Mouse (Mus musculus) cerebellum, adult 2 months (tissue): ENCODE results near the gene Cars2. TPM values are rescaled to one million over a fixed set of nuclear protein-coding genes. Genes with fewer than 3 reads are reported as not detected.
"Not testable (repeated sequence)": the region's sequence is repeated elsewhere in the genome, so short reads cannot be mapped to it uniquely, and the experiment has no call there.

Experiments
- DNase-seq, 2 experiments: peaks; one replicate each; pipeline ENCODE4 v3.0.0; 2021
- H3K27ac ChIP-seq: fragments of 200-500 bp; 2 replicates; pipeline ENCODE4 v1.5.1; 2012; ENCODE audit warnings: low read length, control low read depth, inconsistent platforms; ENCODE audit not compliant: insufficient read depth
- H3K27me3 ChIP-seq: fragments of 200-500 bp; 2 replicates; pipeline ENCODE4 v1.6.1; 2012; ENCODE audit warnings: inconsistent platforms, mild to moderate bottlenecking, low read length, moderate library complexity; ENCODE audit not compliant: control insufficient read depth, insufficient read depth
- H3K4me1 ChIP-seq: fragments of 200-500 bp; 2 replicates; pipeline ENCODE4 v1.6.1; 2011; ENCODE audit warnings: low read length; ENCODE audit not compliant: control insufficient read depth, insufficient read depth
- H3K4me3 ChIP-seq: fragments of 200-500 bp; replicated peaks from 2 replicates; pipeline ENCODE3; 2011; ENCODE audit warnings: mild to moderate bottlenecking, low read depth, low read length, control low read depth; ENCODE audit not compliant: insufficient read depth
- CTCF ChIP-seq: fragments of 200-500 bp; IDR thresholded peaks from 2 replicates; pipeline ENCODE4 v1.5.1; 2011; ENCODE audit warnings: low read depth, mild to moderate bottlenecking, control low read depth, low read length, moderate library complexity, borderline replicate concordance; ENCODE audit not compliant: insufficient read depth
- POLR2A ChIP-seq: fragments of 200-500 bp; IDR thresholded peaks from 2 replicates; pipeline ENCODE4 v1.6.1; 2011; ENCODE audit warnings: low read length, control low read depth, borderline replicate concordance; ENCODE audit not compliant: insufficient read depth
- WGBS: fragments of 180-500 bp; shearing (Covaris S2); methylation state at CpG from one replicate; pipeline ENCODE4 v1.1.7; 2018; 5-methylcytosine and 5-hydroxymethylcytosine counted together
- polyA plus RNA-seq: library from polyadenylated mRNA; depleted of rRNA; stranded (reverse); fragments of >200 nt; gene quantifications from 2 replicates; pipeline ENCODE4 v1.2.3, GENCODE M21; 2012; rRNA removed

Cars2 gene
- polyA plus RNA-seq, 1 experiment, result 27.4 TPM

DNA sequence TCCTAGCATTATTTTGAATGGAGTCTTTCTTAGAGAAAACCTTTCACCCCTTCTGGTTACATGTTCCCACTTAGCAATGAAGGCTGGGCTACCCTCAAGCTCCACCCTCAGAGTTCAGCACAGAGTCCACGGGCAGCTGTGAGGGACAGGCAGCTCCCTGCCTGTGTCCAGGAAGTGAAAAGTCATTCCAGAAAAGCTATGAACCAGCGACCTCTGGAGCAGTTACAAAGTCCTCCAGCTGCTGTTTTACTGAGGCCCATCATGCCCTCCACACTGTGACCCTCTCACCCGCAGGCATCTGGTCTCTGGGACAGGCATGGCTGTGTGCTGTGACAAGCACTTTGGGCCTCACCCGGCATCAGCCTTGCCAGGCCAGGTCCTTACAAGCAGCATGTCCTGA lies 77.5 kb downstream of the Cars2 start:
- TF ChIP-seq CTCF (no peak), POLR2A (no peak)
- Histone ChIP-seq H3K4me3 (no peak overlapping the region), H3K27ac (no peak overlapping the region), H3K4me1 (no peaks in the 10 kb centered on the region; the same call in 1 of the 2 replicates), H3K27me3 (no peaks in the 10 kb centered on the region)
- no peak for DNase-seq
- 47% methylated on average over 4 of the region's 4 CpGs for WGBS

DNA sequence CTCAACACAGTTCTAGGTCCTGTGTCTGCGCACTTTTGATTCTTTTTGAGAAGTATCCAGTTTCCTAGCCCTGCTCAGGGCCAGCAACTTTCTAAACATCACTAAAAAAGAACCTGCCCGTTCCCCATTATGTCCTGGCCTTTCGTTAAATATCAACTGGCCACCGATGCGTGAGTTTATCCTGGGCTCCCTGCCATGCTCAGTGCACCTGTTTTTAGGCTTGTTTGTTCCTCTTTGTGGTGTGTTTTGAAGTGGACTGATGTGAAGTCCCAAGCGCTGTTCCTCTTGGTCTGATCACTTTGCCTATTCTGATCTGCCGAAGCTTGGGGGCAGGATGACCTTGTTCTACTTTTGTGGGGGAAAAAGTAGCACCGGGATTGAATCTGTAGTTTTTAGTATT lies 79.3 kb downstream of the Cars2 start:
- WGBS, result 28% methylated on average over 8 of the region's 8 CpGs
- H3K4me1 ChIP-seq, result no peaks in the 10 kb centered on the region; the same call in 1 of the 2 replicates
- DNase-seq, result no peak
- no peak overlapping the region for H3K4me3 ChIP-seq
- TF ChIP-seq CTCF (no peak), POLR2A (no peak)
- H3K27me3 ChIP-seq, result no peaks in the 10 kb centered on the region
- no peak overlapping the region for H3K27ac ChIP-seq

DNA sequence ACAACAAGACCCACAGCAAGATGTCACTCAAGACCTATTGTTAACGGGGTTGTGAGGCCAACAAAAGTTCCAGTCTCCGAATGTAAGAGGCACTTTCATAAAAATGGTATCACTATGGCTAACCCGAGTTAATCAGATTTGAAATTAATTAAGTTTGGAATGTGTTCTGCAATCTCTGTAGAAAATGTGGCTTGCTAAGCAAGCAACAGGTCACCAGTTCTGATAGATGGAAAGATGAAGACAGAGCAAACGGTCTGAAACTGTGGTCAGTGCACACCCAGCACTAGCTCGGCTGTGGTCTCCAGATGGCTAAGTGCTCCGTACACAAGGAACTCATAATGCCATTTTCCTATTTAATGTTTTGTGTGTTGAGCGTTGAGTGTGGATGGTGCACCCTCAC lies 79.9 kb downstream of the Cars2 start:
- Histone ChIP-seq H3K27me3 (no peaks in the 10 kb centered on the region), H3K4me3 (no peak overlapping the region), H3K4me1 (no peaks in the 10 kb centered on the region; the same call in 1 of the 2 replicates), H3K27ac (no peak overlapping the region)
- DNase-seq, result no peak
- WGBS, result 73% methylated on average over 7 of the region's 7 CpGs
- TF ChIP-seq POLR2A, result no peak
- TF ChIP-seq CTCF, result no peak

DNA sequence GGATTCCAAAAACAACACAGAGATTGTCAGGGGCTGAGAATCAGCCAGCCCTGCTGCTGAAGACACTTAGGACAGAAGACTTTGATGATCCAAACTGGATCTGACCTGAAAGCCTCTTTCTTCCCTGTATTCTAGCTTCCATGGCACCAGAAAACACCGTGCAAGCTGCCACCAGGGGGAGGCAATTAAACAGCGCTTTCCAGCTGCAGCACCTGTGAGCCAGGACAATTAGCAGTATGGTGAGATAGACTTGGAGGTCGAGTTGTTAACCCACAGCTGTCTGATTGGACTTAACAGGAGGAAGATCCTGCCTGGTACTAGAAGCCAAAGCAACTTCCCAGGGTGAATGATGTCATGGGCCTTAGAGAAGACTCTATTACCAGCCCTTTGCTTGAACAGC lies 81.5 kb downstream of the Cars2 start:
- DNase-seq, result no peak
- H3K4me3 ChIP-seq, result no peak overlapping the region
- H3K27ac ChIP-seq, result no peak overlapping the region
- no peaks in the 10 kb centered on the region for H3K27me3 ChIP-seq
- WGBS, result 19% methylated on average over 3 of the region's 3 CpGs
- no peaks in the 10 kb centered on the region; the same call in 1 of the 2 replicates for H3K4me1 ChIP-seq
- 0 out of 2 replicates have a peak, but pooled peaks have one; percentile 11 for TF ChIP-seq CTCF
- TF ChIP-seq POLR2A, result no peak

DNA sequence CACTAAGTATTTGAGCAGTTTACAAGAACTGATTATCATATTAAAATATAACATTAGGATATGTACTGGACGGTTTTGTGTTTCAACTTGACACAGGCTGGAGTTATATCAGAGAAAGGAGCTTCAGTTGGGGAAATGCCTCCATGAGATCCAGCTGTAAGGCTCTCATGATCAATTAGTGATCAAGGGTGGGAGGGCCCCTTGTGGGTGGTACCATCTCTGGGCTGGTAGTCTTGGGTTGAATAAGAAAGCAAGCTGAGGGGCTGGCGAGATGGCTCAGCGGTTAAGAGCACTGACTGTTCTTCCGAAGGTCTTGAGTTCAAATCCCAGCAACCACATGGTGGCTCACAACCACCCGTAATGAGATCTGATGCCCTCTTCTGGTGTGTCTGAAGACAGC lies 84.1 kb downstream of the Cars2 start:
- not testable (repeated sequence) for H3K27me3 ChIP-seq, DNase-seq, H3K4me1 ChIP-seq, H3K4me3 ChIP-seq, H3K27ac ChIP-seq
- 72% methylated on average over 5 of the region's 5 CpGs for whole genome bisulfite sequencing

DNA sequence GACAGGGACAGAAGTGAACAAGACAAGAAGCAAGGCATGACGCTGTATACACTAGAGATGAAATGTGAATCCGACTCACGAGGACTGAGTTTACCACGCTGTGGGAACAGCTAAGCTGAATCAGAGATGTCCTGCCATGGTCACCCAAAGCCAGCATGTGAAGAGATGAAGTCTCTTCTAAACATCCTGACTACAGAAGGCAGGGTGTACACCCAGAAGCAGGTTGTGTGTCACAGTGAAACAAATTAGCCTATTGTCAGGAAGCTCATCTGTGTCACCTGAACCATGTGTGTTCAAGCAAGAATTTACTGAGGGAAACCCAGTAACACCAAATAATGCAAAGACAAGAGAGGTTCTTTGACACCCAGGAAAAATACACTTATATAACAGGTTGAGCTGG lies 85.0 kb downstream of the Cars2 start:
- H3K27ac ChIP-seq, result no peak overlapping the region
- no peaks in the 10 kb centered on the region for H3K27me3 ChIP-seq
- H3K4me3 ChIP-seq, result no peak overlapping the region
- TF ChIP-seq POLR2A (no peak), CTCF (no peak)
- H3K4me1 ChIP-seq, result no peaks in the 10 kb centered on the region; the same call in 1 of the 2 replicates
- no peak for DNase-seq
- 92% methylated on average over 4 of the region's 4 CpGs for WGBS

DNA sequence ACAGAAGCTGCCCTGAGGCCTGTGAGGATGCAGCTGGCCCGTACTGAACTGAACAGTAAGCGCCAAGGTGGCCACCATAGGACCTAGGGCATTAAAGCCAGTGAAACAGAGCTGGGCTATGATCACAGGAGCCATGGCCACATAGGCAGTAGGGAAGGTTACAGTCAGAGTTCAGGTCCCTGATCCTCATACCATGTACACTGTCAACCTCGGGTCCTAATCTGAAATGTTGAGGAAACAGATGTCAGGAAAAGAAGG lies 85.9 kb downstream of the Cars2 start:
- TF ChIP-seq CTCF (no peak), POLR2A (no peak)
- Histone ChIP-seq H3K4me1 (no peaks in the 10 kb centered on the region; the same call in 1 of the 2 replicates), H3K27ac (no peak overlapping the region), H3K27me3 (no peaks in the 10 kb centered on the region), H3K4me3 (no peak overlapping the region)
- 90% methylated on average over 3 of the region's 3 CpGs for WGBS
- no peak for DNase-seq

Other genes starting within 250 kb of the Cars2 start
- 13.8 and 15.0 TPM in 2 replicates for gene Col4a2, start 238.0 kb downstream of the Cars2 start, polyA plus RNA-seq
- gene Col4a1, start 238.0 kb downstream of the Cars2 start, polyA plus RNA-seq, result 14.8 and 15.6 TPM in 2 replicates
- gene Rab20, start 72.1 kb downstream of the Cars2 start, polyA plus RNA-seq, result 0.62 and 1.1 TPM in 2 replicates
- gene Naxd, start 53.3 kb downstream of the Cars2 start, polyA plus RNA-seq, result 105 and 114 TPM in 2 replicates
- 39.2 and 42.2 TPM in 2 replicates for gene Ing1, start 4.8 kb upstream of the Cars2 start, polyA plus RNA-seq
- 53.0 and 53.4 TPM in 2 replicates for gene Ankrd10, start 85.0 kb upstream of the Cars2 start, polyA plus RNA-seq
- not detected in 2 replicates for gene 1700016D06Rik, start 150.3 kb upstream of the Cars2 start, polyA plus RNA-seq
- gene Arhgef7, start 176.9 kb upstream of the Cars2 start, polyA plus RNA-seq, result 134 and 151 TPM in 2 replicates